Mouse (Mus musculus) C2C12 (cell line): ENCODE results near the gene Ldb3.

Source experiments
- CEBPB ChIP-seq: IDR thresholded peaks from one replicate; pipeline ENCODE4 v1.6.1; 2011; ENCODE audit warnings: low read depth, mild to moderate bottlenecking, control low read depth, moderate library complexity
- CTCF ChIP-seq: IDR thresholded peaks from one replicate; pipeline ENCODE4 v1.5.1; 2011; ENCODE audit not compliant: control insufficient read depth, insufficient read depth, insufficient read length
- MAX ChIP-seq: IDR thresholded peaks from one replicate; pipeline ENCODE4 v1.6.1; 2011; ENCODE audit warnings: mild to moderate bottlenecking, control low read depth
- MYOD1 ChIP-seq: IDR thresholded peaks from one replicate; pipeline ENCODE4 v1.6.1; 2011; ENCODE audit warnings: low read depth; ENCODE audit not compliant: control insufficient read depth, insufficient read length
- MYOG ChIP-seq: IDR thresholded peaks from one replicate; pipeline ENCODE4 v1.6.1; 2011; ENCODE audit not compliant: control insufficient read depth, insufficient read length; ENCODE audit errors: extremely low read depth
- USF1 ChIP-seq: IDR thresholded peaks from one replicate; pipeline ENCODE4 v1.6.1; 2011; ENCODE audit warnings: low read depth, mild to moderate bottlenecking, control low read depth, moderate library complexity

- no peak for TF ChIP-seq MYOG
- no peak for TF ChIP-seq CTCF
- TF ChIP-seq MAX, result no peak
- TF ChIP-seq CEBPB, result no peak
- no peak for TF ChIP-seq USF1
- TF ChIP-seq MYOD1, result no peak
Observed at GRCm38 (mm10) chr14:34492688-34493087, 95.8 kb downstream of the Ldb3 start.
